Mouse (Mus musculus): ENCODE measurements at regions not wholly inside any gene's neighbourhood (a gene's known extent, or its start where the extent isn't known, plus 50 kb on each side); places are given as distances from the start of the nearest gene placed in this dataset.

DNA sequence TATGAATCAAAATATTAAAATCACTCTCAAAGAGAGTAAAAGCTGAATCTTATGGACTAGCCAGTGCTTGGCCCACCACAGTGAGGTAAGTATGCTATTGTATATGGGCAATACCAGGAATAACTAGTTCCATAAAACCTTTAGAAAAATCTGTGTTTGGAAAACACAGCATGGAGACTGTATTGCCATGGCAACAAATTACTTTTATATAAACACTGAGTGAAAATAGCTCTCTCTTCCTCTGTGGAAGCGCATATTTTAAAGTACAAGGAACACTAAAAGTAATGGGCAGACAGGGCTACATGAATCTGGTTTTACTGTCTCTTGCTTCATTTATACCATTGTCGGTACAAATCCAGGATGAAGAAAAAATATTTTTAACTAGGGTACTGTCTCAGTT is 199.5 kb downstream of the Tm4sf1 start:
- no peak for TF ChIP-seq POLR2A (IDR thresholded peaks at IDR 0.05; ENCODE audit: borderline replicate concordance, extremely low read depth, insufficient read depth, insufficient read length, poor library complexity, severe bottlenecking)
- no peak for TF ChIP-seq CTCF (IDR thresholded peaks at IDR 0.05; ENCODE audit: borderline replicate concordance, extremely low read depth, insufficient read depth, insufficient read length)
